Mouse (Mus musculus) cerebellum, postnatal 4 days (tissue): ENCODE measurements at regions not wholly inside any gene's neighbourhood (a gene's known extent, or its start where the extent isn't known, plus 50 kb on each side); places are given as distances from the start of the nearest gene placed in this dataset.

Experiments used
- DNase-seq, 2 experiments: peaks; one replicate each; pipeline ENCODE4 v3.0.0; 2022; ENCODE audit warnings: low spot score in 2 of 2, mixed read lengths in 1 of 2

- DNase-seq = no peak
Measured at GRCm38 (mm10) chr13:103683169-103683568, 91.2 kb downstream of the Srek1 start.

DNA sequence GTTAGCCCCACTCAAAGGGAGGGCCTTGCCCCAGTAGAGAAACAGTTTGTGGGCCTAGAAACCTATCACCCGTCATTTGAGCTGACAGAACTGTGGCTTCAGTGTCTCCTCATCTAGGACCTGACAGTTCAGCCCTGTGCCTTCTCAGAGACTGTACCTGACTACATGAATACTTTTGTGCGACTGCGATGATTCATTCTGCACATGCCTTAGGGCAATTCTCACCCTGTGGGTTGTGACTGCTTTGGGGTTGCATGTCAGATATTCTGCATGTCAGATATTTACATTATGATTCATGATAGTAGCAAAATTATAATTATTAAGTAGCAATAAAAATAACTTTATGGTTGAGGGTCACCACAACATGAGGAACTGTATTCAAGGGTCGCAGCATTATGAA, 93.7 kb downstream of the Srek1 start:
- no peak for DNase-seq

- DNase-seq = no peak
Measured at GRCm38 (mm10) chr13:103680052-103680451, 94.4 kb downstream of the Srek1 start.

GRCm38 (mm10) chr13:103676831-103677230, 97.6 kb downstream of the Srek1 start:
- no peak for DNase-seq

- DNase-seq = no peak
Measured at GRCm38 (mm10) chr13:103676221-103676620, 98.2 kb downstream of the Srek1 start.

DNA sequence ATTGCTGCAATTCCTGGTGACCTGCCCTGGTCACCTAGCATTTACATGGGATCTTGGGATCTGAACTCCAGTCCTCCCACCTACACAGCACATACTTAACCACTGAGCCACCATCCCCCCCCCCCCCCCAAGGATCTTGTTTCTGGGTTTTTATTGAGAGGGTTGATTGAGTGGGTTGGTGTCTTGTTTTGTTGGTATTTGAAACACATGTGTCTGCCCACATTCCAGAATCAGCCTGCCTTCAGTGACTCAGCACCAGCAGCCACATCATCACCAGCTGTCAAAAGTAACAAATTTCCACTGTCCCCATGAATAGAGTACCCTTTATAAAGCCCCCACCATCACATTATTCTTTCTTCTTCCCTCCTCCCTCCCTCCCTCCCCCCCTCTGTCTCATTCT, 103.8 kb downstream of the Srek1 start:
- no peak for DNase-seq

DNA sequence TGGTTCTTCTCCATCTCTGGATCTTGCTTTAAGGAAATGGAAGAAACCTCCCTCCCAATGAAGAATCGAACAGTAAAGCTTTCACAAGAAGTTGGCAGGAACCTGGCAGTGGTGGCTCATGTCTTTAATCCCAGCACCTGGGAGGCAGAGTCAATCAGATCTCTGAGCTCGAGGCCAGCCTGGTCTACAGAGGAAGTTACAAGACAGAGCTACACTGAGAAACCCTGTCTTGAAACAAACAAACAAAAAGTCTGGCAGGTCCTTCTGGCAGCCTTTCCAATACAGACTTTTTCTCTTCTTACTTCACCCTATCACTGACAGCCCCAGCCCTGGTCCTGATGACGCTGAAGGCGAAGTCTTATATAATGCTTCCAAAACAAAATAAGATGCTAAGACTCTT, 104.6 kb downstream of the Srek1 start:
- no peak for DNase-seq

DNA sequence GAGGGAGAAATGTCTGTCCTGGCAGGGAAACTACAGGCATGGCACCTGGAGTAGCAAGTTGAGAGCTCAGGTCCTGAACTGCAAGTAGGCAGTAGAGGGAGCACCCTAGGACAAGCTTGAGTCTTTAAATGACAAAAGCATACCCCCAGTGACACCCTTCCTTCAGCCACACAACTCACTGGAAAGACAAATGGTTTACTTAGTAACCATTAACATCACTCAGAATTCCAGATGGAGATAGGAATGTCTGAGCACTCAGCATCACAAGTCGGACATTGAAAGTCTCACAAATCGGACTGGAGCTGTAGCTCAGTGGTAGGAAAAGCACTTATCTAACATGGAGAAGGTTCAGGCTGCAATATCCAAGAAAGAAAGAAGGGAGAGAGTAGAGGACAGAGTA, 106.7 kb downstream of the Srek1 start:
- no peak for DNase-seq

- DNase-seq = no peak
Measured at GRCm38 (mm10) chr13:103660248-103660996, 114.0 kb downstream of the Srek1 start.

- DNase-seq = no peak
Measured at GRCm38 (mm10) chr13:103655966-103656365, 118.4 kb downstream of the Srek1 start.

- DNase-seq = no peak
Measured at GRCm38 (mm10) chr13:103653216-103653615, 121.2 kb downstream of the Srek1 start.

GRCm38 (mm10) chr13:103649383-103649782, 125.0 kb downstream of the Srek1 start:
- no peak for DNase-seq

GRCm38 (mm10) chr13:103648016-103648415, 126.4 kb downstream of the Srek1 start:
- no peak for DNase-seq

- DNase-seq = peak in 1 of 2 experiments; percentile 16
Measured at GRCm38 (mm10) chr13:103646035-103646434, 128.4 kb downstream of the Srek1 start.

GRCm38 (mm10) chr13:103643993-103644722, 130.2 kb downstream of the Srek1 start:
- DNase-seq = peak in 1 of 2 experiments; percentile 23

DNA sequence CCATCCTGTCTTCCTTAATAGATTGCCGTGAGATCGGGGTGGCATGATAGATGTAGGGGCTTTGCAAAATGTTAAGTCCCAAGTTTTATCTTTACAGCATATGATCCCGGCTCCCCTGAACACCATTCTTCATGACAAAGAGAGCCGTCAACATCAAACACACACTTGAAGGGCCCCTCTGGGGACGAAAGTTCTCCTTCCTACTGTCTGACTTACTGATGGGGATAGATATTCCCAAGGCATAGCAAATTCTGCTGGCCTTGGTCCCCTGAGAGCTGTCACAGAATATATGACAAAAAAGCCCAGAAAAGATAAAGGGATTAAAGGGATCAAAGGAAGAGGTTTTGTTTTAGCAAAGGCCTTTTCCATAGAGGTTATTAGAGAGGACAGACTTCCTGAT, 130.9 kb downstream of the Srek1 start:
- DNase-seq = no peak

DNA sequence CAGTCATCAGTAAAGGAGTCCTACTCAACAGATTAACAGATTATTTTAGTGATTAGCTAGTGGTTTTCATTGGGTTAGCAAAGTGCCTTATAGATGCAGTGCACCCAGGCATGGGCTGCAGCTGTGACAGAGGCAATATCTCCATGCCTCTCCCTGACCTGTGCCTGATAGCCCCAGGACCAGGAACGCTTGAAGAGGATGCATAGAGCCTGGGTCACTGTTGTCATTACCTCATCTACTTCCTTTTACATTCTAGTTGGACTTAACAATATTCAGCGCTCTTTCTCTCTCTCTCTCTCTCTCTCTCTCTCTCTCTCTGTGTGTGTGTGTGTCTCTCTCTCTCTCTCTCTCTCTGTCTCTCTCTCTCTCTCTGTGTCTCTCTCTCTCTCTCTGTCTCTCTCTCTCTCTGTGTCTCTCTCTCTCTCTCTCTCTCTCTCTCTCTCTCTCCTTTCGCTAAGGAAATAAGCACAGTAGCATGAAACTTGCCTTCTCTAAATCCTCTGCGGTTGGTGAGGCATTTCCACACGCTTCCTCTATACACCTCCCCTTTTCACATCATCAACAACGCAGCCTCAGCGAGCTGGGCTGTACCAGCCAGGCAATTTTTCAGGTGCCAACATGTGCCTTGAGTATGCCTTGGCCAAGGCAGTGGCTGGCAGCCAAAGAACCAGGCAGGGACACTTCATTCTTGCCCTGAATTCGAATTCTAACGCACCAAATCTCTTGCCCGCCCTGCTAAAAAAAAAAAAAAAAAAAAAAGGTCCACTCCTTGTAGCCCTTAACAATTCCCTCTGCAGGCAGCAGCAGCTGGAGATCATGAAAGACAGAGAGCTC, 131.6 kb downstream of the Srek1 start:
- no peak for DNase-seq

GRCm38 (mm10) chr13:103638038-103638437, 136.4 kb downstream of the Srek1 start:
- no peak for DNase-seq

DNA sequence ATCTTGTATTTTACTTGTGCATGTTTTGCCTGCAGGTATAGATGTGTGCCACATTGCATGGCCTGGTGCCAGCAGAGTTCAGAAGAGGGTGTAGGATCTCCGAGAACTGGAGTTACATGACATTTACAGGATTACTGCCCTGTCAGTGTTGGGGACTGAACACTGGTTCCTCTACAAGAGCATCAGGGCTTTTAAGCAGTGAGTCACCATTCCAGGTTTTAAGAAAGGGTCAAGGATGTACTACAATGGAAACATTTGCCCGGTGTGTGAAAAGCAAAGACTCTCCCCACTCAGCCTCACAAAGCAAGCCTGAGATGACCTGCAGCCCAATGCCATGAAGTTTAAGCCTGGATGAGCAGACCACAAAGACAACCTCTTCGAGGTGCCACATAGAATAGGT, 137.0 kb downstream of the Srek1 start:
- DNase-seq = no peak

DNA sequence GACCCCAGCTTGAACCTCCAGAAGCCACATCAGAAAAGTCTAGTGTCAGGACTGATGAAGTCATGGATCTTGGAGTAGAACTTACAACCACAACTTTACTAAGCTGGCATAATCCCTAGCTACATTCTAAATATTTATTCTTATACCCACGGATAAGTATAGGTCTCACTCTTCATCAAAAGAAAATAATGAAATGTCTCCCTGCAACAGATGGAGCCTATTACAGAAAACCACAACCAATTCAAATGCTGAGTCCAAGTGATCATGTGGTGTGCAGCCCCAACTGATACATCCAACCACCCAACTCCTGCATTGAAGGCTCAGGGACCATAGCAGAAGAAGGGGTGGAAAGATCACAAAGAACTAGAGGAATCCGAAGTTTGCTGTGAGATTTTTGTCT, 137.8 kb downstream of the Srek1 start:
- no peak for DNase-seq

- DNase-seq = no peak
Measured at GRCm38 (mm10) chr13:103623810-103624209, 150.6 kb downstream of the Srek1 start.

DNA sequence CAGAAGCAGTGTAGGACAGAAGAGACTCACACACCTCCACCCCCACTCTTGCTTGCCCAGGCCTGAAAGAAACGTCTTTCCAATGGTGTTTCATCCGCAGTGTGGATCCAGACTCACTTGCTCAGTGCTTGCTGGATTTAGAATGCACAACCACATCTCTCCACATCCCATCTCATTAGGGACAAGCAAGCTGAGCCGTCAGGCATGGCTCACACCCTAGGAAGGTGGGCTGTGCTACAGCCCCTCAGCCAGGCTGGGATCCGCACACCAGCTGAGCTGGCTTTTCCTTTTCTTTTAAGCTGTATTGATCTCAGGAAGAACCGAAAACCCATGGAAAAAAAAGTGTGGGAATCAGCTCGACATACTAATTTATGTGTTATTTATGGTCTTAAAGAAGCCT, 151.1 kb downstream of the Srek1 start:
- no peak for DNase-seq
